Mouse (Mus musculus) colon, adult 2 months (tissue): Measurements from ENCODE around the gene Olfr649. TPM values are rescaled to one million over a fixed set of nuclear protein-coding genes. Genes with fewer than 3 reads are reported as not detected.

ENCODE experiments used
- polyA plus RNA-seq: library from polyadenylated mRNA; depleted of rRNA; stranded (reverse); fragments of >200 nt; gene quantifications from 2 replicates; pipeline ENCODE4 v1.2.3, GENCODE M21; 2012; rRNA removed

Gene Olfr649
- not detected in 2 replicates for polyA plus RNA-seq

DNA sequence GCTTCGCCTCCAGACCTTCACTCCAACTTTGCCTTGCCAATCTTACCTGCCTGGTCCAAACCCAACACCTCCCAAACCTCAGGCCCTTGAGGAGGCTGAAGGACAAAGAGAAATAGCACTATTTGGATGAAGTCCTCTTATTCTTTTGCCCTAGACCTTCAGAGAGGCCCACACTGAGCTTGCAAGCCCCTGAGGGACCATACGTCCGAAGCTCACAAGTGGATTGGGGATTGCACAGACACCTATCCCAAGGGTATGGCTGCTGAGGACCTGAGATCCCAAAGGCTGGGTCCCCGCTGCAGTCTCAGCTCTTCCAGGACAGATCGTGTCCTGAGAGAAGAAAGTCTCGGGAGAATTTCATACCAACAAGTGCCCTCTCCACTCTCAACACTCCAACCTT, at the start of gene Olfr649:
Gene Olfr649, minus strand, starts transcription at position 101 of the 400 bp plus-strand sequence.

GRCm38 (mm10) chr7:104244287-104245181, 48.7 kb upstream of the Olfr649 start, which contains the start of gene Trim34a:
Gene Trim34a, plus strand, starts transcription at chr7:104244457.

DNA sequence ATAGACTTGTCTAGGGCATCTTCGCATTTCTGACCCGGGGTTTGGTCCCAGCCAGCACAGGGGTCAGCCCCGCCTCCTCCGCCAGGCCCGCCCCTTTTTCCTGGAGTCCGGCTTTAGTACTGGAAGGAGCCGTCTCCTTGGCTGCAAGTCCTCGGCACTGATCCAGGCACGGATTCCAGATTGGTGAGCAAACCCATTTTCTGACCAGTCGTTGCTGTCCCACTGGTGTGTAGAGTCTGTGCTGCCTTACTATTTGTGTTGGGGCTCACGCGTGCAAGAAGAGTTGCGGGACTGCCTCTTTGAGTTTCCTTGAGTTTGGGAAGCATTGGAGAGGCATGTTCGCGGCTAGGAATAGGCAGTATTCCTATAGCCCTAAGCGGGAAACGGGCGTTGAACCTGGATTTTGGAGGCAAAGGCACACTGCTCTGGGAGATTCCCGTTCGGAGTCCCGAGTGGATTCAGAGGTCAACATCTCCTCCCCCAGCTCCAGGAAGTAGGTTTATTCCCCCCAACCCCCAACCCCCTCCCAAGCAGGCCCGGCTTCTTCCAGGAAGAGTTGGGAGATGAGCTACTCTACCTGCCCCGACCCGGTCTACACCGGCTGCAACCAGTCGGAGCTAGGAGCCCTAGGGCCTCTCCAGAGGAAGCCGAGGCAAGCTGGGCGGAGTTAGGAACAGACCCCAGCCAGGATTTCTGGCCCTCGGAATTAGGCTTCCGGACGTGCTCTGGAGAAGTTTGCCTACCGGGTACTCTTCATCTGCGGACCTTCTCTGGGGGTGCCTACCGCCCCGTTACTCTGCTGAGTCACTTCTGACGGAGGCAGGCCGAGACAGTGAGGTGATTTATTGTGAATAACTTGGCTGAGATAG, 23.1 kb upstream of the Olfr649 start, which contains the start of gene Trim6:
Gene Trim6, plus strand, starts transcription at position 93 of the 869 bp plus-strand sequence.

GRCm38 (mm10) chr7:104183292-104183691, 12.5 kb downstream of the Olfr649 start, which contains the start of gene Olfr648:
Gene Olfr648, minus strand, starts transcription at chr7:104183392.

DNA sequence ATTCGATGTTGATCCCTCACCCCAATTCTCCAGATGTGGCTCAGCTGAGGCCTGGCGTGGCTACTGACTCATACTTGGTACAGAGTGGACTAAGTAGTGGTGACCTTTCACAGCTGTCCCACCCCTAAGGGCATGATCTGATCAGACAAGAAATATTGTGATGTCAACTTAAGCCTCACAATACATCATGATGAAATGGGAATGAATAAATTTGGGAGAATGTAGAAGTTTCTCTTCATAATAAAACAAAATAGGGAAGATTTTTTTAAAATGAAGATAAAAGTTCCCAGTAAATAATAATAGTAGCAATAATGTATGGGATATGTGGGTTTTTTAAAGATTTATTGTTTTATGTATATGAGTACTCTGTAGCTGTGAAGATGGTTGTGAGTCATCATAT, 45.3 kb downstream of the Olfr649 start, which contains the start of gene Ubqlnl:
Gene Ubqlnl, minus strand, starts transcription at position 101 of the 400 bp plus-strand sequence.

DNA sequence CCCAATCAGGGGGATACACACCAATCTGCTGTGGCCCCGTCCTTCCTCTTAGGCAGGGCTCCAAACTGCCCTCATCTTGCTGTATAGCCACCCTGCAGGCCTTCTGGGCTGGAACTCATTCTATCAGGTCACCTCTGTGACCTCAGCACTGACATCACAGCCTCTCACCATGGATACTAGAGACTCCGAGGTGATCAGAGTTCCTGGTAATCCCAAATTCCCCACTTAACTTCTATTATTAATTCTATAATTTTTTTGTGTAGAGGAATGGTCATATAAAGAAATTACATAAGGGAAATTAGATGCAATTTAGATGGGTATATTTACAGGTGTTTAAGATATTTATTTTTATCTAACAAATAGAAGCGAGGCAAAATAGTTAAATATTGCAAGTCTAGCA, 52.6 kb downstream of the Olfr649 start, which contains the start of gene Ubqln3:
Gene Ubqln3, minus strand, starts transcription at position 101 of the 400 bp plus-strand sequence.

Other genes starting within 250 kb of the Olfr649 start
- gene Olfr635, start 224.8 kb downstream of the Olfr649 start, polyA plus RNA-seq: not detected in 2 replicates
- not detected in 2 replicates for gene Olfr638, start 197.2 kb downstream of the Olfr649 start, polyA plus RNA-seq
- not detected in 2 replicates for gene Olfr639, start 178.7 kb downstream of the Olfr649 start, polyA plus RNA-seq
- not detected in 2 replicates for gene Olfr640, start 170.4 kb downstream of the Olfr649 start, polyA plus RNA-seq
- not detected in 2 replicates for gene Olfr641, start 160.5 kb downstream of the Olfr649 start, polyA plus RNA-seq
- not detected in 2 replicates for gene Olfr642, start 143.3 kb downstream of the Olfr649 start, polyA plus RNA-seq
- gene 4930516K23Rik, start 134.5 kb downstream of the Olfr649 start, polyA plus RNA-seq: not detected in 2 replicates
- not detected in 2 replicates for gene Olfr644, start 124.1 kb downstream of the Olfr649 start, polyA plus RNA-seq
- not detected in 2 replicates for gene Olfr645, start 110.5 kb downstream of the Olfr649 start, polyA plus RNA-seq
- not detected in 2 replicates for gene Olfr646, start 91.1 kb downstream of the Olfr649 start, polyA plus RNA-seq
- not detected in 2 replicates for gene Ubqln5, start 66.2 kb downstream of the Olfr649 start, polyA plus RNA-seq
- not detected in 2 replicates for gene Olfr643, start 58.6 kb downstream of the Olfr649 start, polyA plus RNA-seq
- gene Ubqln3, start 52.7 kb downstream of the Olfr649 start, polyA plus RNA-seq: not detected in 2 replicates
- gene Ubqlnl, start 45.4 kb downstream of the Olfr649 start, polyA plus RNA-seq: not detected in 2 replicates
- gene Olfm5, start 31.2 kb downstream of the Olfr649 start, polyA plus RNA-seq: not detected in 2 replicates
- not detected in 2 replicates for gene Olfr648, start 12.6 kb downstream of the Olfr649 start, polyA plus RNA-seq
- 4.6 and 4.8 TPM in 2 replicates for gene Trim6, start 22.8 kb upstream of the Olfr649 start, polyA plus RNA-seq
- gene Trim34a, start 48.5 kb upstream of the Olfr649 start, polyA plus RNA-seq: 2.0 and 2.5 TPM in 2 replicates
- 0.21 TPM in 2 replicates for gene Trim5, start 92.1 kb upstream of the Olfr649 start, polyA plus RNA-seq
- gene Trim12a, start 119.5 kb upstream of the Olfr649 start, polyA plus RNA-seq: 2.3 TPM in 2 replicates
- 1.4 and 2.2 TPM in 2 replicates for gene Trim34b, start 133.5 kb upstream of the Olfr649 start, polyA plus RNA-seq
- gene Trim12c, start 157.4 kb upstream of the Olfr649 start, polyA plus RNA-seq: 2.0 and 2.3 TPM in 2 replicates
- 0.06 TPM in 1 of 2 replicates, not detected in the other for gene Trim30b, start 173.9 kb upstream of the Olfr649 start, polyA plus RNA-seq
- 0.08 TPM in 1 of 2 replicates, not detected in the other for gene Trim30c, start 204.9 kb upstream of the Olfr649 start, polyA plus RNA-seq